Mouse (Mus musculus) heart, adult 2 months (tissue): Measurements from ENCODE around the gene Mtus2. TPM values are rescaled to one million over a fixed set of nuclear protein-coding genes. Genes with fewer than 3 reads are reported as not detected.

Experiments
- DNase-seq, 2 experiments: peaks; one replicate each; pipeline ENCODE4 v3.0.0; 2021
- H3K27ac ChIP-seq: fragments of 200-600 bp; 2 replicates; pipeline ENCODE4 v1.8.1; 2022
- H3K27me3 ChIP-seq: fragments of 200-500 bp; 2 replicates; pipeline ENCODE4 v1.6.1; 2012; ENCODE audit warnings: mild to moderate bottlenecking, low read length, inconsistent platforms, mixed read lengths; ENCODE audit not compliant: control insufficient read depth, insufficient read depth
- H3K36me3 ChIP-seq: fragments of 200-500 bp; 2 replicates; pipeline ENCODE4 v1.6.1; 2012; ENCODE audit warnings: low read length, inconsistent platforms; ENCODE audit not compliant: control insufficient read depth, insufficient read depth
- H3K4me1 ChIP-seq: fragments of 200-500 bp; 2 replicates; pipeline ENCODE4 v1.6.1; 2011; ENCODE audit warnings: low read length; ENCODE audit not compliant: control insufficient read depth, insufficient read depth
- H3K4me3 ChIP-seq: fragments of 200-600 bp; 2 replicates; pipeline ENCODE4 v1.8.1; 2022
- H3K79me2 ChIP-seq: fragments of 200-500 bp; replicated peaks from 2 replicates; pipeline ENCODE4 v1.6.1; 2012; ENCODE audit warnings: mild to moderate bottlenecking, inconsistent platforms, low read length, moderate library complexity, mixed read lengths; ENCODE audit not compliant: control insufficient read depth, insufficient read depth
- H3K9ac ChIP-seq: fragments of 200-500 bp; 2 replicates; pipeline ENCODE4 v1.6.1; 2012; ENCODE audit warnings: low read depth, mild to moderate bottlenecking, control low read depth, inconsistent platforms, low read length, mixed read lengths
- CTCF ChIP-seq: fragments of 200-600 bp; IDR thresholded peaks from 2 replicates; pipeline ENCODE4 v1.8.1; 2022; ENCODE audit warnings: antibody characterized with exemption, mild to moderate bottlenecking, moderate library complexity
- EP300 ChIP-seq: fragments of 200-500 bp; IDR thresholded peaks from 2 replicates; pipeline ENCODE4 v1.6.1; 2011; ENCODE audit warnings: low read depth, low read length, control low read depth; ENCODE audit not compliant: insufficient read depth
- POLR2A ChIP-seq: fragments of 200-500 bp; IDR thresholded peaks from 2 replicates; pipeline ENCODE4 v1.6.1; 2011; ENCODE audit warnings: mild to moderate bottlenecking, low read depth, low read length, control low read depth; ENCODE audit not compliant: insufficient read depth
- WGBS: fragments of 180-500 bp; shearing (Covaris S2); methylation state at CpG from one replicate; pipeline ENCODE4 v1.1.7; 2018; 5-methylcytosine and 5-hydroxymethylcytosine counted together
- intact Hi-C: fragments of 180-260 bp; cut with DNase I; formaldehyde crosslinking; loops from one replicate; pipeline ENCODE4 v1.15.1; 2025
- polyA plus RNA-seq: library from polyadenylated mRNA; depleted of rRNA; stranded (reverse); fragments of >200 nt; gene quantifications from 2 replicates; pipeline ENCODE4 v1.2.3, GENCODE M21; 2012
- total RNA-seq, 2 experiments: library from RNA; stranded (reverse); gene quantifications; 2 replicates each; pipeline ENCODE4 v1.2.3; 2021

Mtus2 gene
- total and polyA plus RNA-seq, 3 experiments, result 53.5 to 109 (median 96.9) TPM

DNA sequence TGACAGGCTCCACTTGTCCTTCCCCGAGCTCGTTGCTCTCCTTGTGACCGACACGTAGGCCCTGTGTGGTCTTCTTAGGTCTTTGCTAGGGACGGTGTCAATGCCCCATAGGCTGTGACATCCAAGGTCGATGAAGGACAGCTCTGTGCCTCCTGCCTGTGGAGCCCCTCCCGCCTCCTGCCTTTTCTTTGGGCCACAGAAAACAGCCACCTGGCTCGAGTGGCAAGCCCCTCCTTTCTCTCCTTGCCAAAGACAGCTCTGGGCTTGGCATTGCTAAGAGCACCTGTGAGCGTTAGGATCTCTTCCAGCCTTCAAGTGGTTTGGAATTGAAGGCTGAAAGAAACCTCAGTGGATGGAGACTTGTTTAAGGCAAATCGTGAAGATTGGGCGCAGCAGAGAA is 91.1 kb downstream of the Mtus2 start:
- no peaks in the 10 kb centered on the region for H3K27me3 ChIP-seq
- intact Hi-C loops, result no loop called here
- H3K4me1 ChIP-seq, result no peaks in the 10 kb centered on the region
- no peak overlapping the region for H3K4me3 ChIP-seq
- TF ChIP-seq POLR2A (no peak), CTCF (no peak), EP300 (no peak)
- H3K27ac ChIP-seq, result no peak overlapping the region
- H3K36me3 ChIP-seq, result no peaks in the 10 kb centered on the region
- no peak for DNase-seq
- 64% methylated on average over 11 of the region's 11 CpGs for WGBS
- no peaks in the 10 kb centered on the region for H3K79me2 ChIP-seq
- H3K9ac ChIP-seq, result no peak overlapping the region

DNA sequence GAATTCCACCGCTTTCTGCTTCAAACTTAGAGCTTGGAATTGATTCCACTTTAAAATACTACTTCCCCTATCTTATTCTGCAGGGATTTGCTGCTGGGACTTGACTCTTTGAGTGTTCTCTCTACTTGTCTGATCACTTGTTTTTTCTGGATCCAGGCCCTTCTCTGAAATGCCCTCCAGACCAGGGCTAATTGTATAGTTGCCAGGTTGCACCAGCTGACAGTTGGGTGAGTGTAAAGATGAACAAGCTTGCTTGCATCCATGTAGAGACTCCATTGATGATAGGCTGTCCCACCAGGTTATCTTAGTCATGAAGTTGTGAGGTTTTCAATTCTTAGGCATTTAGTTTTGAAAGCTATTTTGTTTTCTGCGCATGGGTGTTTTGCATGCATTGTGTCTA is 92.2 kb downstream of the Mtus2 start:
- H3K27me3 ChIP-seq, result no peaks in the 10 kb centered on the region
- H3K4me3 ChIP-seq, result no peak overlapping the region
- H3K79me2 ChIP-seq, result no peaks in the 10 kb centered on the region
- TF ChIP-seq CTCF (no peak), POLR2A (no peak), EP300 (no peak)
- no peak for DNase-seq
- no peak overlapping the region for H3K9ac ChIP-seq
- intact Hi-C loops, result no loop called here
- H3K27ac ChIP-seq, result no peak overlapping the region
- H3K4me1 ChIP-seq, result no peaks in the 10 kb centered on the region; the same call in 1 of the 2 replicates
- WGBS, result 95% methylated on average over 2 of the region's 2 CpGs
- H3K36me3 ChIP-seq, result no peaks in the 10 kb centered on the region

DNA sequence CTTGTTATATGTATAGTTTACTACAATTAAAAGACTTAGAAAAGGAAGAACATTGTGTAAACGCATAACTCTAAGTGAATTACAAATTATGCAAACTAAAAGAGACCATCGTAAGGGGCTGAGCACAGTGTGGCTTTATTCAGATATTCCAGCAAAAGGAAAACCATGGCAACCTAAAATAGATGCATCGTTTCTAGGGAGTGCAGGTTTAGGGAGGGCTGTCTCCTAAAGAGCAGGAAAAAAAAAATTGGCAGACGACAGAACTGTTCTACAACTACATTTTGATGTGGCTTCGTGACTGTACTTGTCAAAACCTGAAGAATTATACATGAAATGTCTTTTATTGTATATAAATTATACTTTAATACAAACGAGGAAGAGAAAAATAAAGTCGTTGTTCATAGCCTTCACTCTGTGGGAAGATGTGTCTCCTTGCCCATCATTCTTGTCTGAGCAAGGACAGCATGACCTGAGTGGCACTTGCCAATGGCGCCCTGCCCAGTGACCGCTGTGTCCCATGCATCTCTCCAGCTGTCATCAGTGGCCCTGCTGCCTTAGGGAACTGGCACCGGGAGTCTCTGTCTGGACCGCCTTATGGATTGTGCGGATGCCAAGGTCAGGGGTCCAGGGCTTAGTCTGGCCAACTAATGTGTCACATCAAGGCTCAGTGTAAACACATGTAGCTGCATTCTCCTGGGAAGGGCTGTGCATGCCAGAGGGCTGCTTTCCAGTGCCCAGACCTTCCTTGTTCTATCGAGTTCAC is 95.9 kb downstream of the Mtus2 start:
- peak; percentile 53 to 64 for DNase-seq
- WGBS, result 56% methylated on average over 13 of the region's 13 CpGs

DNA sequence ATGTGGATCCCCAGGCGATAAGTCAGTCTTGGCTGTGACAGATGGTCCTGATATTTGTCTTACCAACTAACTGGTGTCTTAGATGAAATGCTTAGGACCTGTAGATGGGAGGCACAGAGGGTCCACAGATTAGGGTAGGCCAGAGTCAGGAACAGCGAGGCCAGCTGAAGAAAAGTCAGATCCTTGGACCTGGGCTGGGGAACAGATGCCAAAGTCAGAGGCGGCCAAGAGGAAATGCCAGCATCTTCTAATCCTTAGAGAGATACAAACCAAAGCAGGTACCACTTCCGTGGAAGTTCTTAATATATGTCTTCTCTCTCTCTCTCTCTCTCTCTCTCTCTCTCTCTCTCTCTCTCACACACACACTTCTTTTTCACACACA is 96.5 kb downstream of the Mtus2 start:
- no peak overlapping the region for H3K4me3 ChIP-seq
- H3K9ac ChIP-seq, result no peak overlapping the region
- no peaks in the 10 kb centered on the region for H3K36me3 ChIP-seq
- H3K27ac ChIP-seq, result no peak overlapping the region
- DNase-seq, result no peak
- no peaks in the 10 kb centered on the region for H3K79me2 ChIP-seq
- no peaks in the 10 kb centered on the region; the same call in 1 of the 2 replicates for H3K4me1 ChIP-seq
- TF ChIP-seq CTCF (no peak), POLR2A (no peak), EP300 (no peak)
- intact Hi-C loops, result no loop called here
- 45% methylated on average over 4 of the region's 4 CpGs for WGBS
- no peaks in the 10 kb centered on the region for H3K27me3 ChIP-seq

More for the DNA sequence above, 95.9 kb downstream of the Mtus2 start:
- no peaks in the 10 kb centered on the region for H3K79me2 ChIP-seq
- no peaks in the 10 kb centered on the region for H3K27me3 ChIP-seq
- no peaks in the 10 kb centered on the region for H3K36me3 ChIP-seq
- no peak overlapping the region for H3K9ac ChIP-seq
- no peak overlapping the region for H3K27ac ChIP-seq
- H3K4me3 ChIP-seq, result no peak overlapping the region
- no peaks in the 10 kb centered on the region; the same call in 1 of the 2 replicates for H3K4me1 ChIP-seq
- TF ChIP-seq EP300 (peak; percentile 63; the same call in 1 of the 2 replicates), CTCF (no peak), POLR2A (no peak)
- intact Hi-C loops, result no loop called here

DNA sequence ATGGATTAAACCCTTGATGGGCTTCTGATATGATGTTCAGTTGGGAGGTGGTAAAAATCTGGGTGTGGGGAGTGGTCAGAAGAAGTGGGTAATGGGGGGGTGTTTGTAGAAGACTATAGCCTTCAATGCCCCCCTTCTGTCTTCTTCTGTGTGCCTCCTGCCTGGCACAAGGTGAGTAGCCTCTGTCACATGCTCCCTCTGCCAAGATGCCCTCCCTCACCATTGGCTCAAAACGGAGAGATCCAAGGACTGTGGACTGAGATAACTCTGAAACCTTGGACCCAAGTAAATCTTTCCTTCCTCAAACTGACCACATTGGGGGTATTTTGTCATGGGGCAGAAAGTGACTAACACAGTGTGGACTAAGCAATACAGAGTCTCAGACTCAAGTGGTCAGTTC is 99.7 kb downstream of the Mtus2 start:
- intact Hi-C loops, result no loop called here
- Histone ChIP-seq H3K4me3 (no peak overlapping the region), H3K4me1 (no peaks in the 10 kb centered on the region; the same call in 1 of the 2 replicates), H3K79me2 (no peaks in the 10 kb centered on the region), H3K36me3 (no peaks in the 10 kb centered on the region), H3K9ac (no peak overlapping the region), H3K27ac (no peak overlapping the region), H3K27me3 (no peaks in the 10 kb centered on the region)
- TF ChIP-seq POLR2A (no peak), CTCF (no peak), EP300 (no peak)
- DNase-seq, result no peak
- WGBS, result 55% methylated on average over 1 of the region's 1 CpGs

DNA sequence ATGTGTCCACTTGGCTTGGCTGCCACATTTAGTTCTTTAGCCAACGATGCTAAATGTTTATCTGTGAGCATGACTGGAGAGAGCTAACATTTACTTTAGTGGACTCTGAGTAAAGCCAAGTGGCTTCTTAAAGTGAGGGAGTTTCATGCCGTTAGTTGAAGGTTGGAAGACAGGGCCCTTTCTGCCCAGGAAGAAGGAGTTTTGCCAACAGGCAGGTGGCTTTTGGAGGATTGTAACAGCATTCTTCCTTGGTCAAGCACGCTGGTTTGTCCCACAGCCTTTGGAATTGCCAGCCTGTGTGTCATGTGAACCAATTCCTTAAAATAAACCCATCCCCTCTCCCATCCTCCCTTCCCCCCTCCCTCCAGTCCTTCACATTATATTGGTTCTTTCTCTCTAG is 100.3 kb downstream of the Mtus2 start:
- intact Hi-C loops, result no loop called here
- DNase-seq, result no peak
- Histone ChIP-seq H3K4me1 (no peaks in the 10 kb centered on the region; the same call in 1 of the 2 replicates), H3K27ac (no peak overlapping the region), H3K79me2 (no peaks in the 10 kb centered on the region), H3K4me3 (no peak overlapping the region), H3K27me3 (no peaks in the 10 kb centered on the region), H3K9ac (no peak overlapping the region), H3K36me3 (no peaks in the 10 kb centered on the region)
- TF ChIP-seq EP300, result no peak
- no peak for TF ChIP-seq POLR2A
- no peak for TF ChIP-seq CTCF
- 51% methylated on average over 3 of the region's 3 CpGs for WGBS
